Mouse (Mus musculus) gastrocnemius, postnatal 25 days (tissue): Measurements from ENCODE around the gene Acap3. TPM values are rescaled to one million over a fixed set of nuclear protein-coding genes. Genes with fewer than 3 reads are reported as not detected.
A peak's percentile ranks its signal among the peaks of the same experiment; 100 is the strongest.

Source experiments
- DNase-seq: peaks from one replicate; pipeline ENCODE4 v3.0.0; 2022
- total RNA-seq, 2 experiments: library from RNA; stranded (reverse); gene quantifications; 1 replicate in 1 of 2; 2 replicates in 1 of 2; pipeline ENCODE4 v1.2.3; 2021

Acap3 gene
- total RNA-seq, 2 experiments from 2014 or later: 7.2 to 10.4 TPM

DNA sequence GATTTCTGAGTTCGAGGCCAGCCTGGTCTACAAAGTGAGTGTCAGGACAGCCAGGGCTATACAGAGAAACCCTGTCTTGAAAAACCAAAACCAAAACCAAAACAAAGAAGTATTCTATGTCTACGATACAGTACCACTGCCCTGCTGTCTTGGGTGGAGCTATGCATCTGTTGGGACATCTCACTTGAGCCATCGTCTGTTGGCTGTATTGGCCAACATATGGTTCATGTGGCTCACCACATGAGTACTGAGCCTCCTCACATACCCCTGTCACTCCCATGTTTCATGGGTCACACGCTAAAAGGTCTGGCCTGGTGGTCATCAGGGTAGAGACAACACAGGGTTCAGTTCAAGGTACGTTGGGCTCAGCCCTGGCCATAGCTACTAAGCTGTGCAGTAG is 5.3 kb upstream of the Acap3 start:
- DNase-seq: no peak

DNA sequence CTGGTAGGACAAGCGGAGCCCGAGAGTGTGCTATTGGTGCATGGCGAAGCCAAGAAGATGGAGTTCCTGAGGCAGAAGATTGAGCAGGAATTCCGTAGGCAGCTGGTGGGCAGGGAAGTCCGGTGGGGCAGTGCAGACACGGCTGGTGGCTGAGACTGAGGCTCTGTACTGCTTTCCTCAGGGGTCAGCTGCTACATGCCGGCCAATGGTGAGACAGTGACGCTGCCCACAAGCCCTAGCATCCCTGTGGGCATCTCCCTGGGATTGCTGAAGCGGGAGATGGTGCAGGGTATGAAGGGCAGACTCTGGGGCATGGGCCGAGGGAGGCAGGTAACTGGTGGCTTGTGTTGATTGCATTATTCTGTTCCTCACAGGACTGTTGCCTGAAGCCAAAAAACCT is 3.9 kb upstream of the Acap3 start:
- no peak for DNase-seq

DNA sequence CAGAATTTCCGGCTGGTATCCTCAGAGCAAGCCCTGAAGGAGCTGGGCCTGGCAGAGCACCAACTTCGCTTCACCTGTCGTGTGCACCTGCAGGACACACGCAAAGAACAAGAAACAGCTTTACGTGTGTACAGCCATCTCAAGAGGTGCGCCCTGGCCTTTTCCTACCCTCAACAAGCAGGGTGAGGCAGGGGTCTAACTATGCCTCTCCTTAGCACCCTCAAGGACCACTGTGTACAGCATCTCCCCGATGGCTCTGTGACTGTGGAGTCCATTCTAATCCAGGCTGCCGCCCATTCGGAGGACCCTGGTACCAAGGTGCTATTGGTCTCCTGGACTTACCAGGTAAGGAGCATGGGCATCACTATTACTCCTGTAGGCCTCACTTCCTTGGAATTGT is 3.4 kb upstream of the Acap3 start:
- DNase-seq: no peak

DNA sequence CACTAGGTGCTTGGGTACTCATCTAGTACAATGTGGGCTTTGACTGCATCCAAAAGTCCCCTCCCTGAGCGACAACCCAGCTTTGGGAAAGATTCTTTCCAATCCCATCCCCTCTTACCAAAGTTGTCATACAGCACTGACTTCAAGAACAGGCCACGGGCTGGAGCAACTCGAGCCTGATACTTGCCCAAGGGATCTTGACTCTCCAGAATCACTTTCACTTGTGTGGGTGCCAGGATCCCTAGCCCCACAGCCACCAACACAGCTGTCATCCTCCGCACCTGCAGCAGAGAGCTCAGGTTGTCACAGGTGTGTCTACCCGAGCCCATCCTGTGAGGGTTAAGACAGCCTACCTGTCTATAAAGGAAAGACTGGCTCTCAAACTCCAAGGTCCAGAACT is 2.3 kb upstream of the Acap3 start:
- no peak for DNase-seq

DNA sequence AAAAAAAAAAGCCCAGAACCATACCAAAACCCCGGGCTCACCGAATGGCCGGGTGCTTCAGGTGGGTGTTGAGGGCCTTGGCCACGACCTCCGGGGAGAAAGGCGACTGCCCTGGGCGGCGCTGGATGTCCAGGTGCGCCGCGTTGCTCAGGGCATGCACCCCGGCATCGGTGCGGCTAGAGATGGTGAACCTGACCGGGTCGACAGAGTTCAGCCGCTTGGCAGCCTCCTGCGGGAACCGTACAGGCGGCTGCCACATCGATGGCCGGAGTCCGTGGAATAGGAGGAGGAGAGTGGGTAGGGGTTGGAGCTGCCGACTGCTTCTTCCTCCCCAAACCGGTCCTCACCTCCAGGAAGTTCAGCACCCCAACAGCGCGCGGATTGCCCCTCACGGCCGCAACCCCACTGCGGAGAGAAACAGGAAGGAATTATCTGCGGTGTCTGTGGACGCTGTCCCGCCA is 581 bp upstream of the Acap3 start:
- DNase-seq: no peak

DNA sequence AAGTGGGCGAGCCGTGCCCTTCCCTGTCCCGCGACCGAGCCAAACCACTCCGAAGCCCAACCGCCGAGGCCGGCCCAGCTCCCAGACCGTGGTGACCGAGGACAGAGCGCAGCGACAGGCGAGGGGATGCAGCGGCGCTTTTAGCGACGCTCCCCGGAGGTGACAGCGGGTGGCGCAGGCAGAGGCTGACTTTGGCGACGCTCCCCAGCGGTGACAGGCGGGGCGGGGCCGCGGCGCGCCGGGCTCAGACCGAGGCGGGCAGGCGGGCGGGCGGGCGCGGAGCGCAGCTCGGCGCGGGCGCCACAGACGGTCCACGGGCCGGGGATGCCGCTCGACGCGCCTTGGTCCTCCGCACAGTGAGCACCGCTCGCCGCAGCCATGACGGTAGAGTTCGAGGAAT is 395 bp downstream of the Acap3 start:
- peak; percentile 87 for DNase-seq

DNA sequence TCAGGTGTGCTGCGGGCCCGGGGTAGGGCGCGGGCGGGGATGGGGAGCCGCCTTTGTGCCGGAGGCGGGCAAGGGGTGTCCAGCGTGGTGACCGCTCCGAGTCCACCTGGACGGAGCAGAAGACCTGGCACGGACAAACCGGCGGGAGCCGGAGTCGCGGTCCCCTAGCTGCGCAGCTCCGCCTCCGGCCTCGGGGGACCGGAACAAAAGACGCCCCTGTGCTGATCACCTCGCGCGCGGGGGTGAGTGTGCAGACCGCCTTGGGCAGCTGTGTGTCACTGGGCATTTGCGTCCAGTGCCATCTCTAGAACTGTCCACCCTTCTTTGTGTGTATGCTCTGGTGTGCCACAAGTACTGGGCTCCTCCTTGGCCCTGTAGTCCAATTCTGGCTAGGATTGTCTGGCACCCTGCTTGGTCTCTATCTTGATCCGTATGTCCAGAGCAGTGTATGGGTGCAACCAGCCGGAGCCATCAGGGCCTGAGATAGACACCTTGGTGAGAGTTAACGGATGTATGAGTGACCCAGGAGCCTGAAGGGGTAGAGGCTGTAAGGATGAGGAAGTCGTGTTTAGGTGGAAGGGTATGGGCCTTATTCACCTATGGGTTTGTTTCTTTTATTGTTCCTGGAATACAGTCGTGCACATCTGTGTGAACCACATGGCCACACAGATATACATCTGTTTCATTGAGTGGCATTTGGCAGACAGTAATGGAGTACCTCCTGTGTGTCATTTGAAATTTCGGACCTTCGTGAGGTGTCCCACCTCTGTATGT is 1.0 kb downstream of the Acap3 start:
- DNase-seq: peak; percentile 52

DNA sequence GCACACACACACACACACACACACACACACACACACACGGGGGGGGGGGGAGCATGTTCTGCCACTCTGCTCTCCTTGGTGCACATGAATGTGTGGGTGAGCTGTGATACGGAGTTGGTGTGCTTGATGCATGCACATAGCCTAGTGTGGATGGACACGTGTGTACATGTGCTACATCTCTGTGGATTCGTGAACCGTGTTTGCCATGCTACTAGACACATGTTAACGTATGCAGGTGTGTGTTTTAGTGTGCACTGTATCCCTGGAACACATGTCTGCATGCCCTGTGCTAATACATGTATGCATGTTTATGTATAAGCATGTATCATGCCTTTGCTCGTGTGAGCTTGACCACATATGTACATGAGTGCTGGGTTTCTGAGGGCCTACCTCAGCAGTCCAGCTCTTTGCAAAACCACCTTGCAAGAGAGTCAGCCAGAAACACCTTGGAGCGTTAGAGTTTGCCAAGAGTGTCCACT is 1.6 kb downstream of the Acap3 start:
- DNase-seq: no peak

DNA sequence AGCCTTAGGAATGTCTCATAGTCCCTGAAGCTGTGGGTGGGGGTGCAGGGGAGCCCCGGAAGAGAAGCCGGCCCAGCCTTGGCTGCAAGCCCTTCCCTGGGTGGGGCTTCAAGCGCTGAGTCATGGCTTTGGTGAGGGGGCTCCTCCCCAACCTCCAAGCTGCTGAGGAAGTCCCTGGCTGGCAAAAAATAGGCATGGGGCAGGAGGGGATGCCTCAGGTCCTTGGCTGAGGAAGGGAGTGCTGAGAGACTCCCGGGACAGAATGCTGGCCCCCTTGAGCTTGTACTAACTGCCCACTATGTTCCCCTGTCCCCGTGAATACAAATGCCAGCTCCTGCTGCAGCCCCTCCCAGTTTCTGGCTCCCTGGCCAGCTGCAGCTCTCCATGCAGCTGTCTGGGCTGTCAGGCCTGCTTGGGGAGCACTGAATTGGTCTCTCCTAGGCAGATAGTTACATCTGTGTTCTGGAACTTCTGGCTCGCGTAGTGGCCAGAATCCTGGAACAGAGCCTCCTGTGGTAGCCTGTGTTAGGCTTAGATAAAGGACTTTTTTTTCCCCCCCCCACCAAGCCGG is 2.8 kb downstream of the Acap3 start:
- peak; percentile 86 for DNase-seq

DNA sequence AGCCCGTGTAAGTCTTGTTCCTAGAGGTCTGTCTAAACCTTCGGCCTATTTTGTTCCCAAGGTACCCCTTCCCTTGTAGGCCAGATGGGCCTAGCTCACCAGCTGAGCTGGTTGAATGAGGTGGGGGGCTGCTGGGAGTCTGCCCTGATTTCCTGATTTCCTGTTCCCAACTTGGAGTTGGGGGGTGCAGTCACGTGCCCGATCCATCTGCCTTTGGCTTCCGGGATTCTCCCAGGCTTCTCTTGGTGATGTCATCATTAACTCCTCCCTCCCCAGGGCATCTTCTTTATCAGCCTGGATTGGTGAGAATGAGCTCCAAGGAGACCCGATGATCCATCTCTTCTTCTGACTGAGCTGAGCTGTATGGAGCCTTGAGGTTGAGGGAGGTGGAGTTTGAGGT is 3.6 kb downstream of the Acap3 start:
- DNase-seq: peak; percentile 59

DNA sequence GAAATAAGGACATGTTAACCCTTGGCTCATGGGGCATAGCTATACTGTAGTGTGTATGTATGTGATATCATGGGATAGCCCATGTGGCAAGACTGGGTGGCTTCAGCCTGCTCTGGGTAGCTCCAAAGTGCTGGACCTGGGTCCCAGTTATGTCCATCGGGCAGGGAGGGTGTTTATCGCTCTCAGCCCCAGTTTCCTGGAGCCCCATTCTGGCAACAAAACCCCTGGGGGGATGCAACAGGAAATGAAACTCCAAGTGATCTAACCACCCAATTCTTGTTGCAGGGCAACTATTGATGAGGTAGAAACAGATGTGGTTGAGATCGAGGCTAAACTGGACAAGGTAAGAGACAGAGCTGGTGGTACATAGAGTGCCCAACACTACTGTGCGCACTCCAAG is 4.2 kb downstream of the Acap3 start:
- no peak for DNase-seq

DNA sequence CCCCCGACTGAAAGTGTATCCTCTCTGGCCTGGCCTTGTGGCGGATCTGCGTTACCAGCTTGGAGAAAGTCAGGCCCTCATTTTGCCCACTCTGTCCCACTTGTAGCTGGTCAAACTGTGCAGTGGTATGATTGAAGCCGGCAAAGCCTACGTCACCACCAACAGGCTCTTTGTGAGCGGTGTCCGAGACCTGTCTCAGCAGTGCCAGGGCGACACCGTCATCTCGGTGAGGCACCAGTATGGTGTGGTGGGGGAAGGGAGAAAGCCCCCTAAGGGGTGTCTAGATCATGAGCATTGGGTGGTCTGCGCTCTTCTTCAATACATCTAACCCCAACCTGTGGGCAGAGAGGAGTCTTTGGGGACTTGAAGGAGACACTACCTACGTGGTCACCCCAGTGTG is 4.8 kb downstream of the Acap3 start:
- no peak for DNase-seq

DNA sequence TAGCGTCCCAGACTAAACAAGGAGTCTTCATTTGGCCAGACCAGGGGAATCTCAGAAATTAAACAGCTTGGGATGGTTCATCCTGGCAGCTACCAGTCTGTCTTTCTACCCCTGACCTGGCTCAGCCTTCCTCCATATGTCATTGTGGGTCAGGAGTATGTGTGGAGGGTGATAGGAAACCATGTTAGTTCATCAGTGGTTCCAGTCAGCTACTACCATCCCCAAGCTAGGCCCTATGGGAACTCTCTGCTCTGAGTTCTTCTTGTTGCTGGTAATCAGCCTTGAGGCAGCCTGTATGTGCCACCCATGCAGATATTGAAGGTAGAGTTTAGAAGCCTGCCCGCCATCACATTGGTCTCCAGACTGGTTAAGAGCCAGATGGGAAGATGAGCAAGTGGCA is 6.7 kb downstream of the Acap3 start:
- DNase-seq: no peak

DNA sequence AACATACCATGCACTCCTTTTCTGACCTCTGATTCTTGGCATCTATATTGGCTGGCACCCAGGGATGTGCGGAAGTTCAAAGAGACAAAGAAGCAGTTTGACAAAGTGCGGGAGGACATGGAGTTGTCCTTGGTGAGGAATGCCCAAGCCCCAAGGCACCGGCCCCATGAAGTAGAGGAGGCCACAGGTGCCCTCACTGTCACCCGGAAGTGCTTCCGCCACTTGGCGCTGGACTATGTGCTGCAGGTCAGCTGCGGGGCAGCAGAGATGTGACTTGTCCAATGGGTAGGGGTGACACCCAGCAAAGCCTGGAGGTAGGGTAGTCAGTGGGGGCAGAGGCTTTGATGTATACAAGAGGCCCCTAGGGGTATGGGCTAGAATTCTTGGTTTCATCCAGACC is 7.7 kb downstream of the Acap3 start:
- DNase-seq: no peak

DNA sequence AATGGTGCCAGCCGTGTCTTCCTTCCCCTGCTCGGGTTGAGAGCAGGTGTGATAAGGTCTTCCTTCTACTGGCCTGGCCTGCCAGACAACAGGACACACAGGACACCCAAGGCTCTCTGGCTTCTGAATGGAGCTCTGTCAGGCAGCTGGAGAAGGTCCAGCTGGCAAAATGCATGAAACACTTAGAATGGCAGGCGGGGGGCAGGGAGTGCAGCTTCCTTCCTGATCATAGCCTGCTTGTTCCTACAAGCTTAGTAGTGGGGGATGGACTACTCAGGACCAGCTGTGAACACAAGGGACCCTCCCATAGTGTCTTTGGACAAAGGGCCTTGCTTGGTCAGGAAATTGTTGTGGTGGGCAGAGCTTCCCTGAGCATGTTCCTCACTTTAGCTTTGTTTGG is 9.6 kb downstream of the Acap3 start:
- no peak for DNase-seq

DNA sequence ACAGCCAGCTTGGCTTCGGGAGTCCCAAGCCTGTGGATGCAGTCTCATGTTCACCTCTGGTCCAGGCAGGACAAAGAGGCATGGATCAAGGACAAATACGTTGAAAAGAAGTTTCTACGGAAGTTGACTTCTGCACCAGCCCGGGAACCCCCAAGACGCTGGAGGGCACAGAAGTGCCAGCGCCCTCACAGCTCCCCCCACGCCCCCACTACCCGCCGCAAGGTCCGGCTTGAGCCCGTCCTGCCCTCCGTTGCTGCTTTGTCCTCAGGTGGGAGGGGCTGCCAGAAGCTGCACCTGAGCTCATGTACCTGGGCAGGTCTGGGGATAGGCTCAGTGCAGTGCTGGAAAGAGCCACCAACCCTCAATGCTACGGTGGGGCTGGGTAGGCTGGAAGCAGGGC is 11.6 kb downstream of the Acap3 start:
- no peak for DNase-seq

DNA sequence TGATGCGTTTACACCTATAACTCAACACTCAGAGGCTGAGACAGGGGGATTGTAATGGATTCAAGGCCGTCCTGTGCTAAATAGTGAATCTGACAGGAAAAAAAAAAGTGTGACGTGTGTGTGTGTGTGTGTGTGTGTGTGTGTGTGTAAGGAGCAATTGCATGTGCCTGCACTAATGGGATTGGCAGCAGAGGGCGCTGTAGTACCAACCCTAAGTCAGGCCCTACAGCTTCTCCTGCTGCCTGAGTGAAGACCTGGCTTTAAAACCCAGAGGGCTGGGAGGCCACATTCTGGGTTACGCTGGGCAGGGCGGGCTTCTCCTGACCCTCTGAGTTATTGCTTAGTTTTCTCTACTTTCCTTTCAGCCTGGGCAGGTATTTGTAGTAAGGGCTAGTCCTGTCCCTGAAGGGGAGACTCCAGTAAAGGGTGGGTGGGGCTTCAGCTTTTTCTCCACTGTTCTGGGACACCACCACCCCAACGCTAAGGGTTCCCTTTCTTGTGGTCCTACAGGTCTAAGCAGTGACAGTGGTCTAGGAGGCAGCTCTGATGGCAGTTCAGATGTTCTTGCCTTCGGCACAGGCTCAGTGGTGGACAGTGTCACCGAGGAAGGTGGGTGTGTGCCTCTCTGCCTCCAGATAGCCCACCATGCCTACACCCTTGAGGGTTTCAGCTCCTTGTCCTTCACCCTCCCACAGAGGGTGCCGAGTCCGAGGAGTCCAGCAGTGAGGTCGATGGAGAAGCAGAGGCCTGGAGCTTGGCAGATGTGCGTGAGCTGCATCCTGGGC is 12.9 kb downstream of the Acap3 start:
- DNase-seq: no peak

DNA sequence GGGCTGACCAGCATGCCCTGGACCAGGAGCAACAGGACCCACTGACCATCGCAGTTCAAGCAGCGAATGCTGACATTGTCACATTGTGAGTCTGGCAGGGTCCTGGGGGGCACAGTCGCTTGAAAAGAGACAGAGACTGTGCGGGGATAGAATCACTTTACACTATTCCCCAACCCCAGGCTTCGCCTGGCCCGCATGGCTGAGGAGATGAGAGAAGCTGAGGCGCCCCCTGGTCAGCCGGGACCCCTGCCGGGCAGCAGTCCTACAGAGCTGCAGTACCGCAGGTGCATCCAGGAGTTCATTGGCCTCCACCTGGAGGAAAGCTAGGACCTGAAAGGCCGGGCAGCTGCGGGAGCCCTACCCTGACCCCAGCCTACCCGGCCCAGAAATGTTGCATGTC is 14.0 kb downstream of the Acap3 start:
- DNase-seq: no peak

DNA sequence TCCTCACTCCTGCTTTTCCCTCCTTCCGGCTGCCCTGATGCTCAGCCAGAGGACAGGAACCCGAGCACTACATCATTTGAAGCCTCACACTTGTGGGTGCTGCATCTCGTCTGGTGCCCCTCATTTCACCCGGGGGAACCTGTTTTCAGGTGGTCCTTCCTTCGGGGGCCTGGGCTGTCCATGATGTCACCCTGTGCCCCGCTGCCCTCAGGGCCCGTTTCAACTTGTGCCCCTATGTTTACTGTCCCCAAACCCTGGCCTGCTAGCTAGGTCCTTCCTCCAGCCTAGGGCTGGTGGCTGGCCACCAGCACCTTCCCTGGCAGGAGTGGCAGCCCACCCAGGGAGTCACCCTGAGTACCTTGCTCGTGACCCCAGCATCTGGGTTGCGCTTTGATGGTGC is 14.5 kb downstream of the Acap3 start:
- DNase-seq: no peak

DNA sequence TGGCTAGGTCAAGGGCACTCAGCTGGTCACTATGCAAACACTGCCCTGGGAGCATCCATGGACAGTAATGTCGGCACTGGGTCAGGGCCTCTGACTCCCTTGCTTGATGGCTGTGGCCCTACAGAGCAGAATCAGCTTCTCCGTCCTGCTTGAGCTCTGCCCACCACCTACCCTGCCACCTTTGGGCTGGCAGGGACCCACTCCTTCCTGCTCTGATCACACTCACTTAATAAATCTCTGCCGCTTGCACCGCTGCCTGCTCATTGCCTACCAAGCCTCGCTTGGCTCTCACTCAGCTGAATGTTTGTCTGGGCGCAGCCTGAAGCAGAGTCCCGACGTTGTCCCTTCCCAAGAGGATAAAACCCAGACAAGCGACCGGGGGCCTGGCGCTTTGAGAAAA is 15.4 kb downstream of the Acap3 start:
- no peak for DNase-seq

DNA sequence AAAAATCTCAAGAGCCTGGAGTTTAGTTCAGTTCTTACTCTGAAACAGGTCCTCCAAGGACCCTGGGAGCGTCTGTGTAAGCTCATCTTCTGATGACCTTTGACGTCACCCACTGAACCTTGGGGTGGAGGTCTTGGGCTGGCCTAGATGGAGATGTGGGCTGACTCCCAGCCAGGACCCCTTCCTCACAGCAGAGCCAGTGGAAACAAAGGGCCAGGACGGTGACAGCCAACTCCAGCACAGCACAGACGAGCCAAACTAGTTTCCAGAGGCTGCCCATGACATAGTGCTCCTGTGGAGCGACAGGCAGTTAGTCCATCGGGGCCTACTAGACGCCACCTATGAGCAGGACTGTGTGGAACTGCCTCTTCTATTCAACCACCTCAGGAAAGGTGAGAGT is 16.7 kb downstream of the Acap3 start:
- no peak for DNase-seq

DNA sequence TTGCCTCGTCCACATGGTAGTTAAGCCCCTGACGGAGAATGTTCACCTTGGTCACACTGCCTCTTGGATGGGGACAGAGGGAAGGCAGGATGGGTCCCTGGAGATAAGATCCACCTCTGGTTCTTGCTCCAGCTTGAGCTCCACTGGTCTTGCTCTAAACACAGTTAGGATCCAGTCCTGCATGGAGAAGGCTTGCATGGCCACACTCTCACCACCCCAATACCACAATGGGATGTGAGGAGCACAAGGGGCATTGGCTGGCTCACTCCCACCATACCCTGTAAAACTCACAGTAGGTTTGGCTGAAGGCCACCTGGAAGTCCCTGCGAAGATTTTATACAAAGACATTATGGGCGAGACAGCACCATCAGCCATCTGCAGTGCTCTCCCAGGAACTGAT is 17.1 kb downstream of the Acap3 start:
- DNase-seq: no peak

DNA sequence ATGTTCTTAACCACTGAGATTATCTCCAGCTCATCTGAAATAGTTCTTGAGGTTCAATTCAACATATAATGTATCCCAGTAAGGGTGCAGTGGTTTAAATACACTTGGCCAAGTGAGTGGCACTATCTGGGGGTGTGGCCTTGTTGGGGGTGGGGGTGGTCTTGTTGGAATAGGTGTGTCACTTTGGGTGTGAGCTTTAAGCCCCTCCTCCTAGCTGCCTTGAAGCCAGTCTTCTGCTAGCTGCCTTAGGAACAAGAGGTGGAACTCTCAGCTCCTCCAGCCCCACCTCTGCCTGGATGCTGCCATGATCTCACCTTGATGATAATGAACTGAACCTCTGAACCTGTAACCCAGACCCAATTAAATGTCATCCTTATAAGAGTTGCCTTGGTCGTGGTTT is 40.4 kb downstream of the Acap3 start:
- no peak for DNase-seq
